Mouse (Mus musculus) intestine, embryonic 14.5 days (tissue): ENCODE data around the gene Zfp655. TPM values are rescaled to one million over a fixed set of nuclear protein-coding genes. Genes with fewer than 3 reads are reported as not detected.

Experiments used
- ATAC-seq: fragments of 200-750 bp; cut with Nextera tagmentation; replicated peaks from 2 replicates; pipeline ENCODE4 v1.8.0; 2017; ENCODE audit warnings: low read depth, moderate number of reproducible peaks, moderate TSS enrichment, moderate library complexity; ENCODE audit not compliant: low FRiP score, low TSS enrichment
- DNase-seq: peaks from one replicate; pipeline ENCODE4 v3.0.0-alpha.2; 2018; ENCODE audit warnings: low spot score
- H3K27ac ChIP-seq: fragments of 300-500 bp; sonication (generic); 2 replicates; pipeline ENCODE4 v1.5.1; 2014; ENCODE audit warnings: low read depth, mild to moderate bottlenecking, control low read depth
- H3K27me3 ChIP-seq: fragments of 300-500 bp; sonication (generic); replicated peaks from 2 replicates; pipeline ENCODE4 v1.6.1; 2014; ENCODE audit warnings: low read length, control low read depth; ENCODE audit not compliant: control insufficient read depth, insufficient read depth
- H3K36me3 ChIP-seq: fragments of 300-500 bp; sonication (generic); 2 replicates; pipeline ENCODE4 v1.6.1; 2014; ENCODE audit warnings: low read length, control low read depth; ENCODE audit not compliant: control insufficient read depth, insufficient read depth
- H3K4me1 ChIP-seq: fragments of 300-500 bp; sonication (generic); replicated peaks from 2 replicates; pipeline ENCODE4 v1.6.1; 2014; ENCODE audit warnings: low read length, control low read depth, mixed read lengths; ENCODE audit not compliant: control insufficient read depth, insufficient read depth
- H3K4me2 ChIP-seq: fragments of 300-500 bp; sonication (generic); 2 replicates; pipeline ENCODE4 v1.6.1; 2014; ENCODE audit warnings: low read length
- H3K4me3 ChIP-seq: fragments of 300-500 bp; sonication (generic); 2 replicates; pipeline ENCODE4 v1.5.1; 2014; ENCODE audit warnings: low read depth, low read length, control low read depth, mixed read lengths
- H3K9ac ChIP-seq: fragments of 300-500 bp; sonication (generic); 2 replicates; pipeline ENCODE4 v1.6.1; 2014; ENCODE audit warnings: mild to moderate bottlenecking, low read length
- H3K9me3 ChIP-seq: fragments of 300-500 bp; sonication (generic); 2 replicates; pipeline ENCODE4 v1.6.1; 2016; ENCODE audit warnings: low read length, control low read depth; ENCODE audit not compliant: control insufficient read depth
- whole genome bisulfite sequencing: fragments of 180-500 bp; shearing (Covaris S2); extraction: QIAGEN DNeasy Blood & Tissue Kit; methylation state at CpG from one replicate; pipeline ENCODE4 v1.1.7; 2014; 5-methylcytosine and 5-hydroxymethylcytosine counted together
- polyA plus RNA-seq: library from polyadenylated mRNA; unstranded; fragments of >200 nt; fragmentation: Nextera tagmentation; extraction: Ambion mirVana; gene quantifications from 2 replicates; pipeline ENCODE4 v1.2.1, GENCODE M21; 2014

Gene Zfp655
- polyA plus RNA-seq, 1 experiment from 2014 or later = 35.9 TPM

- DNase-seq (no peak), ATAC-seq (no peak)
- Histone ChIP-seq H3K27ac (no peak overlapping the region), H3K4me1 (no peaks in the 10 kb centered on the region), H3K36me3 (peaks cover 72% of the 10 kb centered on the region), H3K4me3 (no peak overlapping the region), H3K27me3 (no peaks in the 10 kb centered on the region), H3K9me3 (no peaks in the 10 kb centered on the region), H3K4me2 (no peak overlapping the region), H3K9ac (no peak overlapping the region)
- WGBS = 98% methylated on average over 16 of the region's 16 CpGs
Observed at GRCm38 (mm10) chr5:145290697-145291096, 59.2 kb downstream of the Zfp655 start.

GRCm38 (mm10) chr5:145292398-145292797 is 60.9 kb downstream of the Zfp655 start:
- WGBS = 95% methylated on average over 6 of the region's 6 CpGs
- ATAC-seq (no peak), DNase-seq (no peak)

More at GRCm38 (mm10) chr5:145292398-145292797, 60.9 kb downstream of the Zfp655 start:
- H3K27me3 ChIP-seq = no peaks in the 10 kb centered on the region
- no peak overlapping the region for H3K9ac ChIP-seq
- H3K27ac ChIP-seq = no peak overlapping the region
- no peak overlapping the region for H3K4me2 ChIP-seq
- no peaks in the 10 kb centered on the region; the same call in 1 of the 2 replicates for H3K9me3 ChIP-seq
- H3K4me3 ChIP-seq = no peak overlapping the region
- no peaks in the 10 kb centered on the region for H3K4me1 ChIP-seq
- peaks cover 56% of the 10 kb centered on the region for H3K36me3 ChIP-seq

Other genes with a start within 250 kb of the Zfp655 start
- not detected in 2 replicates for gene Gm4871, start 199.0 kb upstream of the Zfp655 start, polyA plus RNA-seq
- not detected in 2 replicates for gene 1700018F24Rik, start 188.7 kb upstream of the Zfp655 start, polyA plus RNA-seq
- gene Arpc1a, start 147.9 kb upstream of the Zfp655 start, polyA plus RNA-seq = 147 and 154 TPM in 2 replicates
- gene Kpna7, start 147.7 kb upstream of the Zfp655 start, polyA plus RNA-seq = 0.07 TPM in 1 of 2 replicates, not detected in the other
- gene Arpc1b, start 117.5 kb upstream of the Zfp655 start, polyA plus RNA-seq = 281 and 305 TPM in 2 replicates
- gene Pdap1, start 91.5 kb upstream of the Zfp655 start, polyA plus RNA-seq = 85.9 and 98.7 TPM in 2 replicates
- gene Bud31, start 91.4 kb upstream of the Zfp655 start, polyA plus RNA-seq = 187 and 188 TPM in 2 replicates
- 12.6 and 13.1 TPM in 2 replicates for gene Ptcd1, start 64.6 kb upstream of the Zfp655 start, polyA plus RNA-seq
- gene Cpsf4, start 64.5 kb upstream of the Zfp655 start, polyA plus RNA-seq = 29.6 and 32.0 TPM in 2 replicates
- gene Atp5j2, start 39.7 kb upstream of the Zfp655 start, polyA plus RNA-seq = 681 and 724 TPM in 2 replicates
- gene Zkscan14, start 29.8 kb upstream of the Zfp655 start, polyA plus RNA-seq = 8.5 and 9.1 TPM in 2 replicates
- gene Zkscan5, start 27.2 kb upstream of the Zfp655 start, polyA plus RNA-seq = 13.1 and 13.6 TPM in 2 replicates
- 0.26 and 0.42 TPM in 2 replicates for gene Zscan25, start 48.8 kb downstream of the Zfp655 start, polyA plus RNA-seq
- not detected in 2 replicates for gene Cyp3a57, start 113.6 kb downstream of the Zfp655 start, polyA plus RNA-seq
- not detected in 2 replicates for gene Cyp3a16, start 238.0 kb downstream of the Zfp655 start, polyA plus RNA-seq